Mouse (Mus musculus) forebrain, embryonic 11.5 days (tissue): ENCODE measurements around the gene Kctd3. TPM values are rescaled to one million over a fixed set of nuclear protein-coding genes. Genes with fewer than 3 reads are reported as not detected.

ENCODE experiments used
- ATAC-seq: fragments of 200-750 bp; cut with Nextera tagmentation; replicated peaks from 2 replicates; pipeline ENCODE4 v1.8.0; 2017; ENCODE audit warnings: moderate TSS enrichment; ENCODE audit not compliant: low FRiP score
- DNase-seq: peaks from one replicate; pipeline ENCODE4 v3.0.0-alpha.2; 2017; ENCODE audit warnings: low spot score
- H3K27ac ChIP-seq: fragments of 300-500 bp; sonication (generic); 2 replicates; pipeline ENCODE4 v1.5.1; 2014; ENCODE audit warnings: low read depth, low read length
- H3K27me3 ChIP-seq: fragments of 300-500 bp; sonication (generic); 2 replicates; pipeline ENCODE4 v1.6.1; 2014; ENCODE audit warnings: mild to moderate bottlenecking, low read length, mixed read lengths; ENCODE audit not compliant: control insufficient read depth, insufficient read depth
- H3K36me3 ChIP-seq: fragments of 300-500 bp; sonication (generic); 2 replicates; pipeline ENCODE4 v1.6.1; 2014; ENCODE audit warnings: mild to moderate bottlenecking, low read length, moderate library complexity, mixed read lengths; ENCODE audit not compliant: control insufficient read depth, insufficient read depth
- H3K4me1 ChIP-seq: fragments of 300-500 bp; sonication (generic); replicated peaks from 2 replicates; pipeline ENCODE4 v1.6.1; 2014; ENCODE audit warnings: low read length, mixed read lengths; ENCODE audit not compliant: control insufficient read depth, insufficient read depth
- H3K4me2 ChIP-seq: fragments of 300-500 bp; sonication (generic); 2 replicates; pipeline ENCODE4 v1.6.1; 2014; ENCODE audit warnings: low read depth, mild to moderate bottlenecking, low read length, moderate library complexity, mixed read lengths; ENCODE audit not compliant: severe bottlenecking
- H3K4me3 ChIP-seq: fragments of 300-500 bp; sonication (generic); 2 replicates; pipeline ENCODE4 v1.5.1; 2014; ENCODE audit warnings: low read depth, low read length
- H3K9ac ChIP-seq: fragments of 300-500 bp; sonication (generic); 2 replicates; pipeline ENCODE4 v1.6.1; 2014; ENCODE audit warnings: low read length
- H3K9me3 ChIP-seq: fragments of 300-500 bp; sonication (generic); 2 replicates; pipeline ENCODE4 v1.6.1; 2016; ENCODE audit warnings: low read length, mixed read lengths; ENCODE audit not compliant: control insufficient read depth
- WGBS: fragments of 180-500 bp; shearing (Covaris S2); extraction: QIAGEN DNeasy Blood & Tissue Kit; methylation state at CpG from one replicate; pipeline ENCODE4 v1.1.7; 2014; 5-methylcytosine and 5-hydroxymethylcytosine counted together
- polyA plus RNA-seq: library from polyadenylated mRNA; unstranded; fragments of >200 nt; fragmentation: Nextera tagmentation; extraction: Ambion mirVana; gene quantifications from 2 replicates; pipeline ENCODE4 v1.2.1, GENCODE M21; 2014

The Kctd3 gene
- polyA plus RNA-seq, 1 experiment from 2014 or later = 36.4 TPM

GRCm38 (mm10) chr1:189022925-189023700 lies 15.5 kb upstream of the Kctd3 start:
- Histone ChIP-seq H3K27ac (no peak overlapping the region), H3K36me3 (no peaks in the 10 kb centered on the region), H3K4me2 (no peak overlapping the region), H3K4me1 (no peaks in the 10 kb centered on the region), H3K27me3 (no peaks in the 10 kb centered on the region), H3K9ac (no peak overlapping the region), H3K9me3 (no peaks in the 10 kb centered on the region), H3K4me3 (no peak overlapping the region)
- no peak; the same call in 1 of the 2 replicates for ATAC-seq
- no peak for DNase-seq
- WGBS = 58% methylated on average over 7 of the region's 7 CpGs

GRCm38 (mm10) chr1:189015372-189015771 lies 7.7 kb upstream of the Kctd3 start:
- H3K4me1 ChIP-seq = peaks cover 11% of the 10 kb centered on the region; the same call in 1 of the 2 replicates

GRCm38 (mm10) chr1:189013587-189013921 lies 5.9 kb upstream of the Kctd3 start:
- no peak overlapping the region for H3K27ac ChIP-seq
- 0 out of 2 replicates have a peak, but pooled peaks have one; percentile 53 for ATAC-seq
- H3K4me3 ChIP-seq = no peak overlapping the region
- H3K4me2 ChIP-seq = peak overlapping the region; percentile 21; the same call in 1 of the 2 replicates
- no peak for DNase-seq
- WGBS = 11% methylated on average over 4 of the region's 4 CpGs
- H3K27me3 ChIP-seq = peaks cover 2% of the 10 kb centered on the region; the same call in 1 of the 2 replicates
- no peaks in the 10 kb centered on the region for H3K9me3 ChIP-seq
- no peak overlapping the region for H3K9ac ChIP-seq
- no peaks in the 10 kb centered on the region for H3K36me3 ChIP-seq
- peaks cover 11% of the 10 kb centered on the region; the same call in 1 of the 2 replicates for H3K4me1 ChIP-seq

More at GRCm38 (mm10) chr1:189015372-189015771, 7.7 kb upstream of the Kctd3 start:
- Histone ChIP-seq H3K27ac (no peak overlapping the region), H3K36me3 (no peaks in the 10 kb centered on the region), H3K9me3 (no peaks in the 10 kb centered on the region), H3K4me2 (no peak overlapping the region), H3K4me3 (no peak overlapping the region), H3K9ac (no peak overlapping the region), H3K27me3 (peaks cover 2% of the 10 kb centered on the region; the same call in 1 of the 2 replicates)
- DNase-seq (no peak), ATAC-seq (no peak)
- 67% methylated on average over 2 of the region's 2 CpGs for WGBS

GRCm38 (mm10) chr1:189012846-189013586 lies 5.4 kb upstream of the Kctd3 start:
- H3K4me2 ChIP-seq = peak overlapping the region; percentile 21; the same call in 1 of the 2 replicates
- no peak overlapping the region for H3K27ac ChIP-seq

GRCm38 (mm10) chr1:189010671-189011070 lies 3.0 kb upstream of the Kctd3 start:
- 90% methylated on average over 4 of the region's 4 CpGs for WGBS
- H3K9ac ChIP-seq = no peak overlapping the region

More at GRCm38 (mm10) chr1:189012846-189013586, 5.4 kb upstream of the Kctd3 start:
- ATAC-seq = no peak
- DNase-seq = no peak
- Histone ChIP-seq H3K9me3 (no peaks in the 10 kb centered on the region), H3K4me3 (no peak overlapping the region), H3K9ac (no peak overlapping the region), H3K4me1 (peaks cover 11% of the 10 kb centered on the region; the same call in 1 of the 2 replicates), H3K36me3 (no peaks in the 10 kb centered on the region), H3K27me3 (peaks cover 2% of the 10 kb centered on the region; the same call in 1 of the 2 replicates)
- WGBS = 7% methylated on average over 16 of the region's 16 CpGs

GRCm38 (mm10) chr1:189007980-189008324 lies 311 bp upstream of the Kctd3 start:
- no peaks in the 10 kb centered on the region for H3K36me3 ChIP-seq
- no peak for DNase-seq
- no peaks in the 10 kb centered on the region for H3K27me3 ChIP-seq
- no peak overlapping the region for H3K27ac ChIP-seq
- H3K9me3 ChIP-seq = no peaks in the 10 kb centered on the region
- H3K9ac ChIP-seq = no peak overlapping the region
- WGBS = 56% methylated on average over 7 of the region's 7 CpGs
- peak; percentile 67 for ATAC-seq
- H3K4me1 ChIP-seq = peaks cover 10% of the 10 kb centered on the region
- no peak overlapping the region for H3K4me2 ChIP-seq
- H3K4me3 ChIP-seq = peak overlapping the region; percentile 96

More at GRCm38 (mm10) chr1:189010671-189011070, 3.0 kb upstream of the Kctd3 start:
- Histone ChIP-seq H3K27ac (no peak overlapping the region), H3K36me3 (no peaks in the 10 kb centered on the region), H3K9me3 (no peaks in the 10 kb centered on the region), H3K4me1 (peaks cover 18% of the 10 kb centered on the region), H3K4me2 (no peak overlapping the region), H3K4me3 (no peak overlapping the region), H3K27me3 (peaks cover 2% of the 10 kb centered on the region; the same call in 1 of the 2 replicates)
- no peak for ATAC-seq
- no peak for DNase-seq

- Histone ChIP-seq H3K9me3 (no peaks in the 10 kb centered on the region), H3K27me3 (no peaks in the 10 kb centered on the region), H3K4me3 (peak overlapping the region; percentile 96), H3K4me1 (peaks cover 7% of the 10 kb centered on the region), H3K4me2 (peak overlapping the region; percentile 89), H3K36me3 (no peaks in the 10 kb centered on the region), H3K27ac (no peak overlapping the region), H3K9ac (peak overlapping the region; percentile 96)
- 5% methylated on average over 7 of the region's 7 CpGs for WGBS
- no peak for ATAC-seq
- no peak for DNase-seq
These were observed 815 bp downstream of the Kctd3 start for GRCm38 (mm10) chr1:189006826-189007225.

GRCm38 (mm10) chr1:189006267-189006666 lies 1.4 kb downstream of the Kctd3 start:
- no peak overlapping the region for H3K9ac ChIP-seq
- no peak for DNase-seq
- no peak for ATAC-seq
- no peak overlapping the region for H3K4me3 ChIP-seq
- whole genome bisulfite sequencing = 70% methylated on average over 5 of the region's 5 CpGs
- H3K4me2 ChIP-seq = peak overlapping the region; percentile 89; the same call in 1 of the 2 replicates
- no peaks in the 10 kb centered on the region for H3K27me3 ChIP-seq
- H3K4me1 ChIP-seq = peaks cover 7% of the 10 kb centered on the region
- no peaks in the 10 kb centered on the region for H3K36me3 ChIP-seq
- H3K9me3 ChIP-seq = no peaks in the 10 kb centered on the region
- no peak overlapping the region for H3K27ac ChIP-seq
